Mouse (Mus musculus): Measurements from ENCODE around the gene Grid2. TPM values are rescaled to one million over a fixed set of nuclear protein-coding genes. Genes with fewer than 3 reads are reported as not detected.

Gene Grid2
- polyA plus RNA-seq, 1 experiment, result 0.06 TPM

- Histone ChIP-seq H3K4me1 (ENCODE audit: control insufficient read depth, insufficient read depth, low read length) (no peaks in the 10 kb centered on the region), H3K4me3 (ENCODE audit: control insufficient read depth, low read depth, low read length) (no peak overlapping the region), H3K27me3 (ENCODE audit: control insufficient read depth, insufficient read depth, low read length) (no peaks in the 10 kb centered on the region), H3K27ac (ENCODE audit: control insufficient read depth, insufficient read depth, low read depth, low read length) (no peak overlapping the region), H3K36me3 (ENCODE audit: control insufficient read depth, insufficient read depth, low read length) (no peaks in the 10 kb centered on the region)
- TF ChIP-seq POLR2A (IDR thresholded peaks at IDR 0.05; ENCODE audit: control insufficient read depth, low read depth, low read length), result no peak
- TF ChIP-seq CTCF (IDR thresholded peaks at IDR 0.05; ENCODE audit: control insufficient read depth, insufficient read depth, insufficient replicate concordance, low read depth, low read length), result no peak
Measured at GRCm38 (mm10) chr6:64678815-64679214, 1423.1 kb downstream of the Grid2 start.

- no peaks in the 10 kb centered on the region for H3K4me1 ChIP-seq (ENCODE audit: control insufficient read depth, insufficient read depth, low read length)
- no peak overlapping the region for H3K27ac ChIP-seq (ENCODE audit: control insufficient read depth, insufficient read depth, low read depth, low read length)
- H3K27me3 ChIP-seq (ENCODE audit: control insufficient read depth, insufficient read depth, low read length), result no peaks in the 10 kb centered on the region
- H3K4me3 ChIP-seq (ENCODE audit: control insufficient read depth, low read depth, low read length), result no peak overlapping the region
- H3K36me3 ChIP-seq (ENCODE audit: control insufficient read depth, insufficient read depth, low read length), result no peaks in the 10 kb centered on the region
- no peak for TF ChIP-seq POLR2A (IDR thresholded peaks at IDR 0.05; ENCODE audit: control insufficient read depth, low read depth, low read length)
- TF ChIP-seq CTCF (IDR thresholded peaks at IDR 0.05; ENCODE audit: control insufficient read depth, insufficient read depth, insufficient replicate concordance, low read depth, low read length), result peak; percentile 51; the same call in 1 of the 2 replicates
Measured at GRCm38 (mm10) chr6:64683974-64684373, 1428.3 kb downstream of the Grid2 start.

- H3K27ac ChIP-seq (ENCODE audit: control insufficient read depth, insufficient read depth, low read depth, low read length), result no peak overlapping the region
- H3K4me3 ChIP-seq (ENCODE audit: control insufficient read depth, low read depth, low read length), result no peak overlapping the region
Measured at GRCm38 (mm10) chr6:64684973-64685372, 1429.3 kb downstream of the Grid2 start.

GRCm38 (mm10) chr6:64688181-64688944 is 1432.7 kb downstream of the Grid2 start:
- no peaks in the 10 kb centered on the region for H3K27me3 ChIP-seq (ENCODE audit: control insufficient read depth, insufficient read depth, low read length)
- no peak overlapping the region for H3K27ac ChIP-seq (ENCODE audit: control insufficient read depth, insufficient read depth, low read depth, low read length)
- no peaks in the 10 kb centered on the region for H3K4me1 ChIP-seq (ENCODE audit: control insufficient read depth, insufficient read depth, low read length)
- no peak overlapping the region for H3K4me3 ChIP-seq (ENCODE audit: control insufficient read depth, low read depth, low read length)
- no peak for TF ChIP-seq CTCF (IDR thresholded peaks at IDR 0.05; ENCODE audit: control insufficient read depth, insufficient read depth, insufficient replicate concordance, low read depth, low read length)
- TF ChIP-seq POLR2A (IDR thresholded peaks at IDR 0.05; ENCODE audit: control insufficient read depth, low read depth, low read length), result no peak
- no peaks in the 10 kb centered on the region for H3K36me3 ChIP-seq (ENCODE audit: control insufficient read depth, insufficient read depth, low read length)

More at GRCm38 (mm10) chr6:64684973-64685372, 1429.3 kb downstream of the Grid2 start:
- H3K27me3 ChIP-seq (ENCODE audit: control insufficient read depth, insufficient read depth, low read length), result no peaks in the 10 kb centered on the region
- TF ChIP-seq POLR2A (IDR thresholded peaks at IDR 0.05; ENCODE audit: control insufficient read depth, low read depth, low read length), result no peak
- no peak for TF ChIP-seq CTCF (IDR thresholded peaks at IDR 0.05; ENCODE audit: control insufficient read depth, insufficient read depth, insufficient replicate concordance, low read depth, low read length)
- no peaks in the 10 kb centered on the region for H3K36me3 ChIP-seq (ENCODE audit: control insufficient read depth, insufficient read depth, low read length)
- H3K4me1 ChIP-seq (ENCODE audit: control insufficient read depth, insufficient read depth, low read length), result no peaks in the 10 kb centered on the region

GRCm38 (mm10) chr6:64694688-64695087 is 1439.0 kb downstream of the Grid2 start:
- no peak for TF ChIP-seq POLR2A (IDR thresholded peaks at IDR 0.05; ENCODE audit: control insufficient read depth, low read depth, low read length)
- no peak for TF ChIP-seq CTCF (IDR thresholded peaks at IDR 0.05; ENCODE audit: control insufficient read depth, insufficient read depth, insufficient replicate concordance, low read depth, low read length)
- no peak overlapping the region for H3K27ac ChIP-seq (ENCODE audit: control insufficient read depth, insufficient read depth, low read depth, low read length)
- no peaks in the 10 kb centered on the region for H3K36me3 ChIP-seq (ENCODE audit: control insufficient read depth, insufficient read depth, low read length)
- H3K27me3 ChIP-seq (ENCODE audit: control insufficient read depth, insufficient read depth, low read length), result no peaks in the 10 kb centered on the region
- H3K4me1 ChIP-seq (ENCODE audit: control insufficient read depth, insufficient read depth, low read length), result no peaks in the 10 kb centered on the region
- no peak overlapping the region for H3K4me3 ChIP-seq (ENCODE audit: control insufficient read depth, low read depth, low read length)

- H3K27me3 ChIP-seq (ENCODE audit: control insufficient read depth, insufficient read depth, low read length), result no peaks in the 10 kb centered on the region
- no peaks in the 10 kb centered on the region for H3K36me3 ChIP-seq (ENCODE audit: control insufficient read depth, insufficient read depth, low read length)
- H3K4me1 ChIP-seq (ENCODE audit: control insufficient read depth, insufficient read depth, low read length), result no peaks in the 10 kb centered on the region
- no peak overlapping the region for H3K4me3 ChIP-seq (ENCODE audit: control insufficient read depth, low read depth, low read length)
- TF ChIP-seq POLR2A (IDR thresholded peaks at IDR 0.05; ENCODE audit: control insufficient read depth, low read depth, low read length) (no peak), CTCF (IDR thresholded peaks at IDR 0.05; ENCODE audit: control insufficient read depth, insufficient read depth, insufficient replicate concordance, low read depth, low read length) (no peak)
- no peak overlapping the region for H3K27ac ChIP-seq (ENCODE audit: control insufficient read depth, insufficient read depth, low read depth, low read length)
Measured at GRCm38 (mm10) chr6:64703659-64704058, 1448.0 kb downstream of the Grid2 start.

- no peak overlapping the region; the same call in 1 of the 2 replicates for H3K4me3 ChIP-seq (ENCODE audit: control insufficient read depth, low read depth, low read length)
- H3K27ac ChIP-seq (ENCODE audit: control insufficient read depth, insufficient read depth, low read depth, low read length), result no peak overlapping the region
- TF ChIP-seq CTCF (IDR thresholded peaks at IDR 0.05; ENCODE audit: control insufficient read depth, insufficient read depth, insufficient replicate concordance, low read depth, low read length), result no peak
- TF ChIP-seq POLR2A (IDR thresholded peaks at IDR 0.05; ENCODE audit: control insufficient read depth, low read depth, low read length), result no peak
- H3K36me3 ChIP-seq (ENCODE audit: control insufficient read depth, insufficient read depth, low read length), result no peaks in the 10 kb centered on the region
- peaks cover 3% of the 10 kb centered on the region for H3K27me3 ChIP-seq (ENCODE audit: control insufficient read depth, insufficient read depth, low read length)
- peaks cover 15% of the 10 kb centered on the region for H3K4me1 ChIP-seq (ENCODE audit: control insufficient read depth, insufficient read depth, low read length)
Measured at GRCm38 (mm10) chr6:64727751-64728403, 1472.2 kb downstream of the Grid2 start.
